Mouse (Mus musculus) ES-Bruce4 (cell line): Measurements from ENCODE around the gene Rec8.

ENCODE experiments used
- CTCF ChIP-seq: IDR thresholded peaks from one replicate; pipeline ENCODE4 v1.8.1; 2011; ENCODE audit warnings: low read depth, low read length
- EP300 ChIP-seq: IDR thresholded peaks from 2 replicates; pipeline ENCODE4 v1.6.1; 2011; ENCODE audit warnings: low read depth, low read length; ENCODE audit not compliant: insufficient read depth
- POLR2A ChIP-seq: IDR thresholded peaks from one replicate; pipeline ENCODE4 v1.8.1; 2011; ENCODE audit warnings: low read length; ENCODE audit not compliant: insufficient read depth

- TF ChIP-seq POLR2A (no peak), CTCF (no peak), EP300 (no peak)
Measured at GRCm38 (mm10) chr14:55634874-55635522, 17.2 kb downstream of the Rec8 start.
